Mouse (Mus musculus): ENCODE data around the gene Ptpdc1.

Ptpdc1 gene

DNA sequence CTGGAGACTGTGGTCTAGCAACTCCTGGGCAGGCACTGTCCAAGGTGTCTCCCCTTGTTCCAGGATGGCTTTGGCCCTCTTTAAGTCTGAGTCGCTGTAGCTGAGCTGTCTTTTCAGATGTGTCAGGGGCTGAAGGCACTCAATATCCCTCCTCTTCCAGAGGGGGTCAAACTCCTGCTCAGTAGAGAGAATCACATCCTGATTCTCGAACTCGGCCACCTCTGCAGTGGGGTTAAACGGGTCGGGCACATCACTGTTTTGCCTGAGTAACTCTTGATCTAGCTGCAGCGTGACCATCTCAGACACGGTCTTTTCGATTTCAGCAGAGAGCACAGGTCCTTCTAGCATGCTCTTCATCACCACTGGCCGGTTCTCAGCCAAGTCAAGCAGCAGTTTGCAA, 39.0 kb downstream of the Ptpdc1 start:
- H3K36me3 ChIP-seq (ENCODE audit: insufficient read depth, low read length): no peaks in the 10 kb centered on the region
- H3K4me1 ChIP-seq (replicated peaks; ENCODE audit: low read depth, low read length): no peaks in the 10 kb centered on the region
- H3K9me3 ChIP-seq (ENCODE audit: low read length): no peaks in the 10 kb centered on the region
- peaks cover 18% of the 10 kb centered on the region for H3K27me3 ChIP-seq (ENCODE audit: insufficient read depth, low read length)
- no peak overlapping the region for H3K4me3 ChIP-seq (replicated peaks; ENCODE audit: low read length)
- TF ChIP-seq NANOG (IDR thresholded peaks at IDR 0.05; ENCODE audit: borderline replicate concordance, low read length) (no peak), CTCF (conservative IDR thresholded peaks at IDR 0.05; ENCODE audit: low read length) (no peak), POU5F1 (IDR thresholded peaks at IDR 0.05; ENCODE audit: borderline replicate concordance, low read length) (no peak)

DNA sequence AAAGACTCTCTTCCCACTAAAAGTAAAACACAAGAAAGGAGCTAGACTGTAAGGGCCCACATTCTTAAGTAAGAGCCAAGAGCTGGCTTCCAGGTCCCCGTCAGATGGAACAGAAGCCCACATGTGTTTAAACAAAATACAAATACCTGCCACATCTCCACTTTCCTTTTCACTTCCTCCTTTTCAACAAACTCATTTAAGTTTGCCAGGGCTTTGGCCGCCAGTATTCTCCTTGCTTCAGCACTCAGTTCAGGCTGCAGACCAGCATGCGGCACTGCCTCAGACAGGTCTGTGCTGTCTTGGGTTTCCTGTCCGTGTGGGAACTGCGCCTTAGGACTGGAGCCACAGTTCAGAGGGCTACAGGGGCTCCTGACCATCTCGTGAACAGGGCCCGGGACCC, 39.7 kb downstream of the Ptpdc1 start:
- Histone ChIP-seq H3K9me3 (ENCODE audit: low read length) (no peaks in the 10 kb centered on the region), H3K36me3 (ENCODE audit: insufficient read depth, low read length) (no peaks in the 10 kb centered on the region), H3K4me1 (replicated peaks; ENCODE audit: low read depth, low read length) (no peaks in the 10 kb centered on the region), H3K27me3 (ENCODE audit: insufficient read depth, low read length) (peaks cover 18% of the 10 kb centered on the region), H3K4me3 (replicated peaks; ENCODE audit: low read length) (no peak overlapping the region)
- no peak for TF ChIP-seq NANOG (IDR thresholded peaks at IDR 0.05; ENCODE audit: borderline replicate concordance, low read length)

DNA sequence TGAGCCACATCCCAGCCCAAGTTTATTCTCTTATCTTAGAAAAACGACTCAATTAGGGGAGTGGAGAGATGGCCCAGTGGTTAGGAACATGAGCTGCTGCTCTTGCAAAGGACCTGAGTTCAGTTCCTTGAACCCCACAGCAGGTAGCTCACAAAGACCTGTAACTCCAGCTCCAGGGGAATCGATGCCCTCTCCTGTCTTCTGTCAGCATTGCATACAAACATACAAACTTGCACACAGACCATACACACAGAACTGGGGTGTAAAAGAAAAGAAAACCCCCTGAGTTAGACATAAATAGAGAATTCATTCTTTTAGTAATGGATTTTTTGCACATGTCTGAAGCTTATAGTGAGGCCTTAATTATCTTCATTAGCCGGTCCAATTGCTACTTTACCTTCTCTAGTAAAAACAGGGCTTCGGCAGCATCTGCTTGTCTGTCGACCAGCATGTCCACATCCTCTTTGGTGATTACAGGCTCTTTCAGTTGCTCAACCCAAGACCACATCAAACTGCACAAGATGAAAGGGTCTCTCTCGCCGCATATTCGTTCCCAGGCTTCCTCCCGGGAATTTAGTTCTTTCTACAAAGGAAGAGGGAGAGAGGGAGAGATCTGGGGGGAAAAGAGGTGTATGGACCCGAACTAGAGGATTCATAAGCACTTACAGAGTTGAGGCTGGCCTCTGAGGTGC, 42.6 kb downstream of the Ptpdc1 start:
- no peak overlapping the region for H3K4me3 ChIP-seq (replicated peaks; ENCODE audit: low read length)
- no peaks in the 10 kb centered on the region for H3K36me3 ChIP-seq (ENCODE audit: insufficient read depth, low read length)
- TF ChIP-seq POU5F1 (IDR thresholded peaks at IDR 0.05; ENCODE audit: borderline replicate concordance, low read length) (no peak), CTCF (conservative IDR thresholded peaks at IDR 0.05; ENCODE audit: low read length) (no peak), NANOG (IDR thresholded peaks at IDR 0.05; ENCODE audit: borderline replicate concordance, low read length) (no peak)
- H3K27me3 ChIP-seq (ENCODE audit: insufficient read depth, low read length): peaks cover 17% of the 10 kb centered on the region
- no peaks in the 10 kb centered on the region for H3K4me1 ChIP-seq (replicated peaks; ENCODE audit: low read depth, low read length)
- H3K9me3 ChIP-seq (ENCODE audit: low read length): no peaks in the 10 kb centered on the region

DNA sequence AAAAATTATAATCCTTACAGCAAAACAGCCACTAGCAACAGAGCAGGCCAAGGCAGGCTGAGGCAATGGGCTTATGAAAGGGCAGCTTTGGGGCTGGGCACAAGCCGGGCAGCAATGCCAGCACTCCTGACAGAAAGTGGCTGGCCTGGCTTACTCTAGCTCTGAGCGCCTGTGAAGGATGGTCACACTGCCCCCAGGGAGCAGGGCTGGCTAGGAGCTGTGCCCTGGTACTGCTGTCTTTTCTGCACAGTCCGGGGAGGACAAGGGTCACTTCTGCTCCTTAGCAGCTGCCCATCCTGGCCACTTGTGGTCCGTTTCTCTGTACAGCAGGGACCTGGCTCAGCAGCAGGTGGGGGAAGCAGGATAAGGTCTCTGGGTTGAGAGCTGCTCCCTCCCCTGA, 46.8 kb downstream of the Ptpdc1 start:
- Histone ChIP-seq H3K4me3 (replicated peaks; ENCODE audit: low read length) (no peak overlapping the region), H3K9me3 (ENCODE audit: low read length) (no peaks in the 10 kb centered on the region), H3K36me3 (ENCODE audit: insufficient read depth, low read length) (no peaks in the 10 kb centered on the region), H3K4me1 (replicated peaks; ENCODE audit: low read depth, low read length) (no peaks in the 10 kb centered on the region), H3K27me3 (ENCODE audit: insufficient read depth, low read length) (peaks cover 19% of the 10 kb centered on the region)
- no peak for TF ChIP-seq POU5F1 (IDR thresholded peaks at IDR 0.05; ENCODE audit: borderline replicate concordance, low read length)
- no peak for TF ChIP-seq NANOG (IDR thresholded peaks at IDR 0.05; ENCODE audit: borderline replicate concordance, low read length)
- no peak for TF ChIP-seq CTCF (conservative IDR thresholded peaks at IDR 0.05; ENCODE audit: low read length)

DNA sequence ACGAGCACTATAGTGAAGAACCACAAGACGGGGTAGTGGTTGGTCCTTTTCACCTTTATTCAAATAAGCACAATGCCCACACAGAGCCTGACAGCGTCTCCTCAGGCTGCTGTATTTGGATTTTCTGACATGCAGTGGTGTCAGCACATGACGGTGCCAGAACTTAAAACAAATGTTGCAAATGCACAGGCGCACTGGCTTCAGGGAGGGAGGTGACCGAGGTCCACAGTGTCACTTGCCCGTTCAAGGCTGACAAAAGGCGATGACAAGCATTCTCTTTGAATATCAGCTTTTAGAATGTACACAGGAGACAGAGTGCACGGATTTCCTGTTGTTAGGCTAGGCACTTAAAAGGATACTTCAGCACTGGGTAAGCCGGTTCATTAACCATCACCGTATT, 47.6 kb downstream of the Ptpdc1 start:
- Histone ChIP-seq H3K4me1 (replicated peaks; ENCODE audit: low read depth, low read length) (no peaks in the 10 kb centered on the region), H3K27me3 (ENCODE audit: insufficient read depth, low read length) (peaks cover 27% of the 10 kb centered on the region), H3K36me3 (ENCODE audit: insufficient read depth, low read length) (no peaks in the 10 kb centered on the region), H3K9me3 (ENCODE audit: low read length) (no peaks in the 10 kb centered on the region), H3K4me3 (replicated peaks; ENCODE audit: low read length) (no peak overlapping the region)
- TF ChIP-seq CTCF (conservative IDR thresholded peaks at IDR 0.05; ENCODE audit: low read length) (no peak), NANOG (IDR thresholded peaks at IDR 0.05; ENCODE audit: borderline replicate concordance, low read length) (no peak), POU5F1 (IDR thresholded peaks at IDR 0.05; ENCODE audit: borderline replicate concordance, low read length) (no peak)

DNA sequence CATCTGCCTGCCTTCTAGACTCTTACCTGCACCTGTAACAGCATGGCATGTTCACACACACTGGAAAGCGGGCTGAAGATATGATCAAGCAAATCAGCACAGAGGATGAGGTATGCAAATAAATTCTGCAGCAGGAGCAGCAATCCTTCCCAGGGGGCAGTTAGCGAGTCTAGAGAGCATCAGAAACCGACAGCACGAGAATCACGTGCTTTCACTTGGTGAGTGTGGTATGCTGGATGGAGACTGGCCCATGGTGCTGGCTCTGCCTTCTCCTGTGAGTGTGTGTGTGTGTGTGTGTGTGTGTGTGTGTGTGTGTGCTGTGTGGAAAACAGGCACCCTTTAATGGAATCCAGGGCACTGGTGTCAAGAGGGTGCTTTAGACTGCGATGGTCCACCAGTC, 48.5 kb downstream of the Ptpdc1 start:
- Histone ChIP-seq H3K27me3 (ENCODE audit: insufficient read depth, low read length) (peaks cover 27% of the 10 kb centered on the region), H3K36me3 (ENCODE audit: insufficient read depth, low read length) (no peaks in the 10 kb centered on the region), H3K4me1 (replicated peaks; ENCODE audit: low read depth, low read length) (no peaks in the 10 kb centered on the region), H3K4me3 (replicated peaks; ENCODE audit: low read length) (no peak overlapping the region), H3K9me3 (ENCODE audit: low read length) (no peaks in the 10 kb centered on the region)
- no peak for TF ChIP-seq POU5F1 (IDR thresholded peaks at IDR 0.05; ENCODE audit: borderline replicate concordance, low read length)
- no peak for TF ChIP-seq NANOG (IDR thresholded peaks at IDR 0.05; ENCODE audit: borderline replicate concordance, low read length)
- TF ChIP-seq CTCF (conservative IDR thresholded peaks at IDR 0.05; ENCODE audit: low read length): no peak

DNA sequence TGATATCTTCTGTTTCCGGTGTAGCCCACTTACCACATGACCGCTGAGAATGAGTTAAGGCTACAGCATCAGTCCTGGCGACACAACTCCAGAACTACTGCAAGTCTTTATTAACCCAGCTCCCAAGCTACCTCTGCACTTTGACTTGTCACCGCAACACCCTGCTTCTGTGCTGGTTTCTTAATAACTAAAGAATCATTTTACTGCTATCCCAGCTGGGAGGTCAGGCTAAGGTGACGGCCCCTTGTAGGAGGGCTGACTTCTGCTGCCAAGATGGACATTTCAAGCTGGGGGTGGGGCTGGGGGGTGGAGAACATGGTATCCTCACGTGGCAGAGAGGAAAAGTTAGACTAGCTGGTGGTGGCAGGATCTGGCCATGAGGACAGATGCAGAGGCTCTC, 50.7 kb downstream of the Ptpdc1 start:
- Histone ChIP-seq H3K4me1 (replicated peaks; ENCODE audit: low read depth, low read length) (0 out of 2 replicates have a peak, but pooled peaks cover 3% of the 10 kb centered on the region), H3K4me3 (replicated peaks; ENCODE audit: low read length) (no peak overlapping the region), H3K36me3 (ENCODE audit: insufficient read depth, low read length) (no peaks in the 10 kb centered on the region), H3K27me3 (ENCODE audit: insufficient read depth, low read length) (peaks cover 25% of the 10 kb centered on the region), H3K9me3 (ENCODE audit: low read length) (no peaks in the 10 kb centered on the region)
- TF ChIP-seq NANOG (IDR thresholded peaks at IDR 0.05; ENCODE audit: borderline replicate concordance, low read length) (no peak), CTCF (conservative IDR thresholded peaks at IDR 0.05; ENCODE audit: low read length) (no peak), POU5F1 (IDR thresholded peaks at IDR 0.05; ENCODE audit: borderline replicate concordance, low read length) (no peak)

DNA sequence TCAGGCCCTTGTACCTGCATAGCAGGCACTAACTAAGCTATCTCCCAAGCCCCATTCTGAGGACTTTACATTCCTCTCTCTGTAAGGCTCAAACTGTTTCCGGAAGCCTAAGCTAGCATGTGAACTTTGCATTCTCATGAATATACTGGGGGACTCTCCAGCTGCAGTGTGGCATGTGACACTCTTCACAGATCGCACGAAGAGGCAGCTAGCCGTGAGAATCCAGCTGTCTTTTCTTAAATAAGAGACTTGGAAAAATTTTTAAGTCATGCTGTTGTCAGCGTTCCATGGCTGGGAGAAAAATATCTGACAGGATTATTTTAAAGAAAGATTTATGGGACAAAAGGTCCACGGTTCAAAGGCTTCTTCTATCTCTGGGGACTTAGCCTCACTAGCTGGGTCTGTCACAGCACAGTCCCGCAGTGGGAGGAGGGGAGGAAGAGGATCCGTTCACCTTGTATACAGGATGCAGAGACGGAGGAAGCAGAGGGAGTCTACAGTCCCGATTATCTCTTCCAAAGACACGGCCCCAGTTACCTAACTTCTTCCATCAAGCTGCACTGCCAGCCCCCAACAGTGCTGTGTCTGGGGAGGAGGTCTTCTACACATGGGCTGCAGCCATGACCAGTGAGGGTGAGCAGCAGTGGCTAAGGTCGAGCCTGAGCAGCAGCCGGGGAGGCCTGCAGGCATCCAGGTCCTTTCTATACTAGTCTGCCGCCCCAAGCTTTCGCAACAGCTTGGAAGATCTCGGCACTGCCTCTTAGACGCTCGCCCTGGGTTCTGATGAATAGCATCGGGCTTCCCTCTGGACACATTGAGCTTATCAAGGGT, 51.7 kb downstream of the Ptpdc1 start:
- Histone ChIP-seq H3K36me3 (ENCODE audit: insufficient read depth, low read length) (no peaks in the 10 kb centered on the region), H3K9me3 (ENCODE audit: low read length) (no peaks in the 10 kb centered on the region), H3K4me3 (replicated peaks; ENCODE audit: low read length) (no peak overlapping the region), H3K27me3 (ENCODE audit: insufficient read depth, low read length) (peaks cover 24% of the 10 kb centered on the region), H3K4me1 (replicated peaks; ENCODE audit: low read depth, low read length) (0 out of 2 replicates have a peak, but pooled peaks cover 3% of the 10 kb centered on the region)
- TF ChIP-seq POU5F1 (IDR thresholded peaks at IDR 0.05; ENCODE audit: borderline replicate concordance, low read length) (no peak), CTCF (conservative IDR thresholded peaks at IDR 0.05; ENCODE audit: low read length) (no peak), NANOG (IDR thresholded peaks at IDR 0.05; ENCODE audit: borderline replicate concordance, low read length) (no peak)
